Mouse (Mus musculus) large intestine, adult 2 months (tissue): ENCODE results near the gene Arhgef2. TPM values are rescaled to one million over a fixed set of nuclear protein-coding genes. Genes with fewer than 3 reads are reported as not detected.
"Not testable (repeated sequence)": the region's sequence is repeated elsewhere in the genome, so short reads cannot be mapped to it uniquely, and the experiment has no call there.

ENCODE experiments used
- DNase-seq: peaks from one replicate; pipeline ENCODE4 v3.0.0-alpha.2; 2012; ENCODE audit warnings: low read depth, low spot score
- WGBS: fragments of 180-500 bp; shearing (Covaris S2); methylation state at CpG from one replicate; pipeline ENCODE4 v1.1.7; 2018; 5-methylcytosine and 5-hydroxymethylcytosine counted together
- polyA plus RNA-seq: library from polyadenylated mRNA; depleted of rRNA; stranded (reverse); fragments of >200 nt; gene quantifications from 2 replicates; pipeline ENCODE4 v1.2.3, GENCODE M21; 2012; rRNA removed

The Arhgef2 gene
- 49.2 and 77.5 TPM in 2 replicates for polyA plus RNA-seq

DNA sequence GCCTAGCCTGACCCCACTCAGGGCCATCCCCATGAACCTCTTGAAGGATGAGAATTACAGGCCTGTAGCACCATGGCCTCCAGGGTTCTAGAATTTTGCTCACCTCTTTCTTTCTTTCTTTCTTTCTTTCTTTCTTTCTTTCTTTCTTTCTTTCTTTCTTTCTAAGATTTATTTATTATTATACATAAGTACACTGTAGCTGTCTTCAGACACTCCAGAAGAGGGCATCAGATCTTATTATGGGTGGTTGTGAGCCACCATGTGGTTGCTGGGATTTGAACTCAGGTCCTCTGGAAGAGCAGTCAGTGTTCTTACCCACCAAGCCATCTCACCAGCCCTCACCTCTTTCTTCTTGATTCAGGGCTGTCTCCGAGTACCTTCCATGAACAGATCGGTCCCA lies at the start of gene Arhgef2:
TSS of gene Arhgef2 (plus strand) at position 301 of the 400 bp plus-strand sequence.
- DNase-seq: not testable (repeated sequence)
- 92% methylated on average over 2 of the region's 2 CpGs for WGBS

DNA sequence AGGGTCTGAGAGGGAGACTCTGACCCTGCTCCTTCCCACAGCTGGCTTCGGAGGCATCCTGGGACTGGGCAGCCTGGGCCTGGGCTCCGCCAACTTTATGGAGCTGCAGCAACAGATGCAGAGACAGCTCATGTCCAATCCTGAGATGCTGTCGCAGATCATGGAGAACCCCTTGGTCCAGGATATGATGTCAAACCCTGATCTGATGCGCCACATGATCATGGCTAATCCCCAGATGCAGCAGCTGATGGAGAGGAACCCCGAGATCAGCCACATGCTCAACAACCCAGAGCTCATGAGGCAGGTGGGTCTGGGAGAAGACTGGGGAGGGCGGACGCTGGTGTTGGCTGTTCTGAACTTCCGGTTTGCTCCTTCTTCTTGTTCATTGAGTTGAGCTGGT lies 49.1 kb upstream of the Arhgef2 start:
- WGBS: 94% methylated on average over 8 of the region's 8 CpGs
- DNase-seq: no peak

- DNase-seq: no peak
- 93% methylated on average over 9 of the region's 9 CpGs for WGBS
These were observed 46.2 kb upstream of the Arhgef2 start for GRCm38 (mm10) chr3:88559596-88559995.

- DNase-seq: no peak
- WGBS: 75% methylated on average over 4 of the region's 4 CpGs
These were observed 43.8 kb upstream of the Arhgef2 start for GRCm38 (mm10) chr3:88561989-88562388.

- 74% methylated on average over 4 of the region's 4 CpGs for WGBS
- DNase-seq: no peak
These were observed 42.3 kb upstream of the Arhgef2 start for GRCm38 (mm10) chr3:88563442-88563841.

GRCm38 (mm10) chr3:88563966-88564365 lies 41.8 kb upstream of the Arhgef2 start:
- WGBS: 79% methylated on average over 7 of the region's 7 CpGs
- no peak for DNase-seq

DNA sequence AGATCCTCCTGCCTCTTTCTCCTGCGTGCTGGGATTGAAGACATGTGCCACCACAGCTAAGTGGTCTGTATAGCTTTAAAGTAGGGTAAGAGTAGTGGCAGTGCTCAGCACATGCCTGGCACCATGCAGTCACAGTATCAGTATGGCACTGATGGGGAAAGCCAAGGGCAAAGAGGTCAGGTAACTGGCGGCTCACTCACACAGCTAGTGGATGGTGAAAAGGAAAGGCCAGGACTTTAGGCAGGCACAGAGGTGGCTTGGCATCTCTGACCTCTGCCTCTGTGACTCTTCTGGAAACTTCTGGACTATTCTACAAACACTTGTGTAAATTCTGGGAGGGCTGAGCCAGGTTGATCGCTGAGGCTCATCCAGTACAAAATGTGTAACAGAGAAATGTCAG lies 39.6 kb upstream of the Arhgef2 start:
- DNase-seq: no peak
- 79% methylated on average over 3 of the region's 3 CpGs for WGBS

GRCm38 (mm10) chr3:88566536-88567061 lies 39.2 kb upstream of the Arhgef2 start:
- DNase-seq: no peak
- 32% methylated on average over 4 of the region's 4 CpGs for WGBS

DNA sequence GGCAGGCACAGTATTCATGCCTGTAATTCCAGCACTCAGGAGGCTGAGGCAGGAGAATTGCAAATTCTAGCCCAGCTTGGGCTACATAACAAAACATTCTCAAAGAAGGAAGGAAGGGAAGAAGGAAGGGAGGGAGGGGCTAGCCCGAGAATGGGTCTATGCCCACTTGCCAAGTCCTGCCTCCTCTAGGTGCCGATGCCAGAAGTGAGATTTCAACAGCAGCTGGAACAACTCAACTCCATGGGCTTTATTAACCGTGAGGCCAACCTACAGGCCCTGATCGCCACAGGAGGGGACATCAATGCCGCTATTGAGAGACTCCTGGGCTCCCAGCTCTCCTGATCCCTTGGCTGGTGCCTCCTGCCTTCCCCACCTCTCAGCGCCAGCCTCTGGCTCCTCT lies 37.9 kb upstream of the Arhgef2 start:
- no peak for DNase-seq
- 82% methylated on average over 6 of the region's 6 CpGs for WGBS

DNA sequence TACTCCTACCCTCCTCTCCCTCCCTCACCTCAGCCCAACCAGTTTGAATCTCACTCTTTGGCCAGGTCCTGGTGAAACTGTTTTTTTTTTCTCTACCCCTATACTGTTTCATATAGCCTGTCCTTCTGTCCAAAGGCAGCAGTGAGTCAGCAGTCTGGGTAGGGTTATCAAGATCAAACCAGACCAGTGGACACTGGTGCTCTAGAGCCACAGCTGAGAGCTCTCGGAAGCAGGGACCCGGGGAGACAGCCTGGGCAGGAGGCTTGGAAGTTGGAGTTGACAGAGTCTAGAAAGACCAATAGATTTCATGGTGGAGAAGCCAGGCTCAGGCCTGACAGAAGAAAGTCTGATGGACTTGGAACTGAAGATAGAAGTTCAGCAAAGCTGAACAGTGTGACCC lies 37.2 kb upstream of the Arhgef2 start:
- DNase-seq: no peak
- 96% methylated on average over 2 of the region's 2 CpGs for WGBS

DNA sequence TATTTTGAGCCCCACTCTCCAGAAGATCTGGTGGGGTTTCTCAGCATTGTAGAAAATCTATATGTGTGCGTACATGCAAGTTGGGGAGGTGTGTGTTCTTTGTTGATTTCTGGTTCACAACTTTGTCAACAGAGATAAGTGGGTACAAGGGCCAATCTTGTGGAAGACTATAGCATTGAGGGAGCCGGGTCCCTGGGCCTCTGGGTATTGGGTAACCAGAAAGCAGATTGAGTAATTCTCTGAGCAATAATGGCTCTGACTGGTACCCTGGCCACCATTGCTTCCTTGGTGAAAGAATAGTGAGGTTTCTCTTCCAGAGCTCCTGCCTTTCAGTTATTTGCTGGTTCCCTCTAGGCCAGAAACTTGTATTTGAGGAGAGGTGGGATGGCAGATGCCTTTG lies 36.7 kb upstream of the Arhgef2 start:
- WGBS: 89% methylated on average over 2 of the region's 2 CpGs
- no peak for DNase-seq

- 82% methylated on average over 5 of the region's 5 CpGs for whole genome bisulfite sequencing
- no peak for DNase-seq
These were observed 36.1 kb upstream of the Arhgef2 start for GRCm38 (mm10) chr3:88569694-88570093.

DNA sequence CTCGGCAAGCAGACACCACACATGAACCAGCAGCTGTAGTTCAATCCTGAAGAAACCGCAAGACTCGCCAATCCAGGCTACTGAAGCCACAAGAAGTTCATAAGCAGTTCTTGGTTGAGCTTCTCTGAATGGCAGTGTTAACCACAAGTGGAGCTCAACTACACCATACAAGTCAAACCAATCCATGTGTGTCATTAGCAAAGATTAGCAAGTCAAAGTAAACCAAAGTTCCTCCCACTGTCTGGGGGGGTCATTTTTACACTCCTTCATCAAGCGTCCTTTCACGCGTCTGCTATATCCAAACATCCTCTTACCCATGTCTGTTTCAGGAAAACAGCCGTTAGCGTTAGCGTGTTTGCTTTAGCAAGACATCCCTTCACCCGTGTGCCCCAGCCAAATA lies 35.4 kb upstream of the Arhgef2 start:
- DNase-seq: no peak
- WGBS: 92% methylated on average over 10 of the region's 10 CpGs

DNA sequence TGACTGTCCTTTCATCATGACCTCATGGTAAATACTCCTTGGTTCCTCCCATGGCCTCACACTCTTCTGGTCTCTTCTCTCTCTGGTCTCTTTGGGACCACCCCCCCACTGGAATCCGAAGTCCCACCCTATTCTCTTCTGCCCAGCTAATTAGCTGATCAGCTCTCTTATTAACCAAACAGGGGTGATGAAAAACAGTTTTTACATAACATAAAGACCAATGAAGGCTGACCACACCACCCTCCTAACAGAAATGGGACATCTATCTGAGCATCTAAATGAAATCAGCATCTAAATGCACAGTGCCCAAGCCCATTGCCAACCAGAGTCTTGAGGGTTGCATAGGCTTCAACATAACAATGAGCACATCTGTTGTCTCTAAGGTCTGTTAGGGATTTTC lies 33.9 kb upstream of the Arhgef2 start:
- 75% methylated on average over 1 of the region's 1 CpGs for WGBS
- DNase-seq: no peak

- 62% methylated on average over 2 of the region's 2 CpGs for WGBS
- no peak for DNase-seq
These were observed 32.9 kb upstream of the Arhgef2 start for GRCm38 (mm10) chr3:88572835-88573234.

GRCm38 (mm10) chr3:88573810-88574209 lies 32.0 kb upstream of the Arhgef2 start:
- DNase-seq: no peak
- WGBS: 94% methylated on average over 2 of the region's 2 CpGs

GRCm38 (mm10) chr3:88575540-88575939 lies 30.2 kb upstream of the Arhgef2 start, which contains the start of gene Ssr2:
Gene Ssr2, plus strand, starts transcription at chr3:88575876.
- no peak for DNase-seq
- 83% methylated on average over 3 of the region's 3 CpGs for WGBS

DNA sequence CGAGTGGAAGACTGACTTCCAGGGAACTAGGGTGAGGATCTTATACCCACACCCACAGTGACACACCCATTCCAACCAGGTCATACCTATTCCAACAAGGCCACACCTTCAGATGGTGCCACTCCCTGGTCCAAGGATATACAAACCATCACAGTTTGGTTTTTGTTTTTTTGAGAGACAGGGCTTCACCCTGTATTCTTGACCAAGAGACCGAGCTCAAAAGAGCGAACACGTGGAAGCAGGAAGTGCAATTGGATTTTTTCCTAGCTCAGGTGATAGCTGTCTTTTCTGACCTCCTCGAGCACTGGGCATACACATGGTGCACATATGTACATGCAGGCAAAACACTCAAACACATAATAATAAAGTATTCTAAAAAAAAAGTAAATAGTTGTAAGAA lies 27.9 kb upstream of the Arhgef2 start:
- WGBS: 56% methylated on average over 5 of the region's 5 CpGs
- not testable (repeated sequence) for DNase-seq

DNA sequence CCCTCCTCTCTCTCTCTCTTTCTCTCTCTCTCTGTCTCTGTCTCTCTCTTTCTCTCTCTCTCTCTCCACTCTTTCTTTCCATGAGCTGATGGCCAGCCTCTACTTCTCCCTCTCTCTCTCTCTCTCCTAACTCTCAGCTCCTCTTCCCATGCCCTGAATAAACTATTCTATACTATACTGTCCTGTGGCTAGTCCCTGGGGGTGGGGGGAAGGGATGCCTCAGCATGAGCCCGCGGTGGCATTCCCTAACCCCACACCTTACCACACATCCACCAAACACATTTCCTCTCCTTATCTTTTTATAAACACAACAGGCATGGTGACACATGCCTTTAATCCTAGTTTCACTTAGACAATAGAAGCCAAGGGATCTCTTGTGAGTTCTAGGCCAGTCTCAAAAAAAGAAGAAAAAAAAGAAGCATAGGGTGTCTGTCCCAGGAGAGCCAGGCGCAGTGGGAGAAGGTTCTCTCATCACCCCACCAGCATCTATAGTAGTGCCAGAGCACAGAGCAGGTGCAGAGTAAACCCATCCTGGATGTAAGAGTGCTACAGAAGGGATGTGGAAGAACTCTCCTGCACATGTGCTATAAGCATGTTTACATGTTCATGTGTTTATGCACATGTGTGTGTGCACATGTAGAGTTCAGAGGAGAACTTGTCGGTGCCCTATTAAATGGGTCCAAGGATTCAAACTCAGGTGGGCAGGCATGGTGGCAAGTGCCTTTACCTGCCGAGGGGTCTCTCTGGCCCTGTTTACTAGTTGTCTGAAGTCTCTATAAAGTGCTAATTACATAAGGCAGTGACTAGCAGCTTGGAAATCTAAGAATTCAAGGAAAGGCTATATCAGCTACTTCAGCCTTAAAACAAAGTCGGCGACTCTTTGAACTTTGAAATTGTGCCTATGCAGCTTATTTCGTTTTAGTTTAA lies 27.0 kb upstream of the Arhgef2 start:
- 46% methylated on average over 8 of the region's 8 CpGs for WGBS
- DNase-seq: no peak

DNA sequence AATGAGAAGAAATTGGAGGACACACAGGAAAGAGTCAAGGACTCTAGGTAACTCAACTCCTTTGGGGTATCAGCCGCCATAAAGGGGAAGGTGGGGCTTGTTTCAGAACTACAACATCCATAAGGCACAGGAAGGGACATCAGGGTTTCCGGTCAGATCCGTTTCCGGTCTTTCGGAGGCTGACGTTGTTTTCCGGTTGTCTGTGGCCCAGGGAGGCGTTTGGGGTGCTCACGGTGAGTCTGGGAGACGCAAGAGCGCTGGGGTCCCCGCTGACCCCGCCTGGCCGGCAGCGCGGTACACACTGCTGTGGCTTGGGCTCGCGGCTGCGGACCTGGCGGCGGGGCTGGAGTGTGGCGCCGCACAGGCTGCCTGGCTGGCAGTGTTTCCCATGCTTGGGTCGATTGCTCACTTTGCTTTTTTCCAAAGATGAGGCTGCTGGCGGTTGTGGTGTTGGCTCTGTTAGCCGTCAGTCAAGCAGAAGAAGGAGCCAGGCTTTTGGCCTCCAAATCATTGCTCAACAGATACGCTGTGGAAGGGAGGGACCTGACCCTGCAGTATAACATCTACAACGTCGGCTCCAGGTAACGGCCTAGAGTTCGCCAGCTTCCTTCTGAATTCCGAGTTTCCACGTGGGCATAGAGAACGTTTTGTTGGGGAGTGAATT lies 26.2 kb upstream of the Arhgef2 start:
- under 1% methylated on average over 34 of the region's 34 CpGs for WGBS

GRCm38 (mm10) chr3:88585769-88586168 lies 20.0 kb upstream of the Arhgef2 start:
- WGBS: 92% methylated on average over 6 of the region's 6 CpGs
- no peak for DNase-seq

More for the DNA sequence above, 26.2 kb upstream of the Arhgef2 start:
- DNase-seq: peak; percentile 75
